Mouse (Mus musculus): ENCODE measurements around the gene Hist1h2bm. TPM values are rescaled to one million over a fixed set of nuclear protein-coding genes. Genes with fewer than 3 reads are reported as not detected.

Hist1h2bm gene
- total RNA-seq, 2 experiments from 2014 or later: 17.6 to 20.3 TPM

Small RNA genes lying within 50 kb of the gene (microRNA-seq; reads per million reads assigned to microRNA genes)
- gene Gm44357 (0 reads per million in 2 experiments), gene Gm44367 (0 reads per million in 2 experiments), gene Gm44454 (0.22 to 0.78 reads per million in 2 experiments)

Other genes starting within 250 kb of the Hist1h2bm start
- 1 to 10 TPM; 6.6 to 7.9 TPM for gene Zkscan4, start 243.1 kb upstream of the Hist1h2bm start, total RNA-seq (2021)
- not detected for gene Gm10065, start 242.6 kb upstream of the Hist1h2bm start, total RNA-seq (2021)
- 10 to 100 TPM; 16.0 to 17.7 TPM for gene AK157302, start 226.8 kb upstream of the Hist1h2bm start, total RNA-seq (2021)
- gene Gm11273, start 220.6 kb upstream of the Hist1h2bm start, total RNA-seq (2021): 10 to 100 TPM; 48.8 to 72.4 TPM
- gene Zkscan8, start 190.9 kb upstream of the Hist1h2bm start, total RNA-seq (2021): 10 to 100 TPM; 12.9 to 15.9 TPM
- not detected for gene Olfr1366, start 179.2 kb upstream of the Hist1h2bm start, total RNA-seq (2021)
- not detected for gene Olfr1535, start 162.2 kb upstream of the Hist1h2bm start, total RNA-seq (2021)
- not detected for gene Olfr1364, start 140.3 kb upstream of the Hist1h2bm start, total RNA-seq (2021)
- not detected for gene Olfr1362, start 108.0 kb upstream of the Hist1h2bm start, total RNA-seq (2021)
- not detected for gene Olfr11, start 79.5 kb upstream of the Hist1h2bm start, total RNA-seq (2021)
- not detected for gene Olfr1361, start 58.7 kb upstream of the Hist1h2bm start, total RNA-seq (2021)
- gene Olfr1360, start 44.6 kb upstream of the Hist1h2bm start, total RNA-seq (2021): not detected
- not detected for gene Olfr1359, start 23.9 kb upstream of the Hist1h2bm start, total RNA-seq (2021)
- 10 to 100 TPM; 55.7 to 83.1 TPM for gene Hist1h2bl, start 5.9 kb upstream of the Hist1h2bm start, total RNA-seq (2021)
- 10 to 100 TPM; 69.8 to 77.4 TPM for gene Hist1h2ai, start 5.6 kb upstream of the Hist1h2bm start, total RNA-seq (2021)
- 100 to 1,000 TPM; 100 to 141 TPM for gene Hist1h3h, start 4.4 kb upstream of the Hist1h2bm start, total RNA-seq (2021)
- gene Hist1h4j, start 13.0 kb downstream of the Hist1h2bm start, total RNA-seq (2021): 10 to 100 TPM; 22.7 to 23.3 TPM
- gene Hist1h4k, start 28.5 kb downstream of the Hist1h2bm start, total RNA-seq (2021): 100 to 1,000 TPM; 312 to 419 TPM
- gene Hist1h2ak, start 31.8 kb downstream of the Hist1h2bm start, total RNA-seq (2021): 10 to 100 TPM; 27.8 to 28.5 TPM
- 10 to 100 TPM; 26.0 to 38.7 TPM for gene Hist1h2bn, start 32.1 kb downstream of the Hist1h2bm start, total RNA-seq (2021)
- gene Hist1h1b, start 58.6 kb downstream of the Hist1h2bm start, total RNA-seq (2021): 10 to 100 TPM; 33.1 to 44.1 TPM
- 100 to 1,000 TPM in 1 of 2 experiments, 10 to 100 TPM in 1; 85.1 to 110 TPM for gene Hist1h3i, start 61.3 kb downstream of the Hist1h2bm start, total RNA-seq (2021)
- 10 to 100 TPM; 11.0 to 16.4 TPM for gene Hist1h2an, start 65.2 kb downstream of the Hist1h2bm start, total RNA-seq (2021)
- 10 to 100 TPM; 22.4 to 23.5 TPM for gene Hist1h2bp, start 65.4 kb downstream of the Hist1h2bm start, total RNA-seq (2021)
- 10 to 100 TPM; 52.8 to 66.3 TPM for gene Hist1h2bq, start 88.2 kb downstream of the Hist1h2bm start, total RNA-seq (2021)
- 10 to 100 TPM; 36.4 to 41.0 TPM for gene Hist1h2ao, start 88.4 kb downstream of the Hist1h2bm start, total RNA-seq (2021)
- 100 to 1,000 TPM; 214 to 219 TPM for gene Hist1h4m, start 89.7 kb downstream of the Hist1h2bm start, total RNA-seq (2021)
- 10 to 100 TPM; 22.0 to 32.1 TPM for gene Hist1h4n, start 110.2 kb downstream of the Hist1h2bm start, total RNA-seq (2021)
- gene Hist1h2ap, start 111.5 kb downstream of the Hist1h2bm start, total RNA-seq (2021): 10 to 100 TPM; 67.2 to 82.7 TPM
- 10 to 100 TPM; 52.5 to 64.9 TPM for gene Hist1h2br, start 111.7 kb downstream of the Hist1h2bm start, total RNA-seq (2021)
- gene Zfp184, start 223.1 kb downstream of the Hist1h2bm start, total RNA-seq (2021): 1 to 10 TPM; 5.1 to 6.0 TPM